Mouse (Mus musculus) activated CD4-positive, CD25-positive, alpha-beta regulatory T cell, adult 4 months (primary cell): ENCODE data around the gene Casp8. TPM values are rescaled to one million over a fixed set of nuclear protein-coding genes. Genes with fewer than 3 reads are reported as not detected.

Experiments used
- polyA plus RNA-seq, 2 experiments: library from polyadenylated mRNA; unstranded; fragments of 100-300 nt; shearing (Covaris generic); gene quantifications; one replicate each; pipeline ENCODE4 v1.2.1; 2017

The Casp8 gene
- polyA plus RNA-seq, 2 experiments from 2014 or later, result 182 to 204 TPM

Other genes with a start within 250 kb of the Casp8 start
- 10 to 100 TPM in 1 of 2 experiments, 1 to 10 TPM in 1; 9.3 to 10.2 TPM for gene Fam126b, start 209.1 kb upstream of the Casp8 start, polyA plus RNA-seq
- 10 to 100 TPM; 77.5 to 93.6 TPM for gene Ndufb3, start 209.0 kb upstream of the Casp8 start, polyA plus RNA-seq
- not detected for gene Als2cr12, start 99.4 kb upstream of the Casp8 start, polyA plus RNA-seq
- gene Cflar, start 83.9 kb upstream of the Casp8 start, polyA plus RNA-seq, result 100 to 1,000 TPM; 172 to 177 TPM
- gene Trak2, start 178.1 kb downstream of the Casp8 start, polyA plus RNA-seq, result 10 to 100 TPM; 18.4 to 21.0 TPM
- gene Stradb, start 178.1 kb downstream of the Casp8 start, polyA plus RNA-seq, result 10 to 100 TPM in 1 of 2 experiments, 1 to 10 TPM in 1; 8.3 to 11.7 TPM